Mouse (Mus musculus) CH12.LX (cell line): ENCODE results near the gene Slc25a41.

Experiments
- E2F4 ChIP-seq: IDR thresholded peaks from 2 replicates; pipeline ENCODE4 v1.6.1; 2011; ENCODE audit warnings: low read depth, low read length, improper control_type of control experiment; ENCODE audit not compliant: insufficient replicate concordance
- TBP ChIP-seq: conservative IDR thresholded peaks from 2 replicates; pipeline ENCODE4 v1.6.1; 2011; ENCODE audit warnings: low read depth, low read length, improper control_type of control experiment

GRCm38 (mm10) chr17:56990115-56990746 is 51.2 kb downstream of the Slc25a41 start, which contains the start of gene Clpp:
- peak; percentile 62; the same call in 1 of the 2 replicates for TF ChIP-seq TBP
- TF ChIP-seq E2F4: 0 out of 2 replicates have a peak, but pooled peaks have one; percentile 77
